Mouse (Mus musculus) CH12.LX (cell line): ENCODE data around the gene Zfhx3. TPM values are rescaled to one million over a fixed set of nuclear protein-coding genes. Genes with fewer than 3 reads are reported as not detected.

Source experiments
- DNase-seq: peaks from one replicate; pipeline ENCODE4 v3.0.0-alpha.2; 2013; ENCODE audit errors: extremely low read depth
- H3K27ac ChIP-seq: 2 replicates; pipeline ENCODE4 v1.5.1; 2012; ENCODE audit warnings: low read depth, mild to moderate bottlenecking, control low read depth, moderate library complexity; ENCODE audit not compliant: insufficient read depth
- H3K27me3 ChIP-seq: replicated peaks from 2 replicates; pipeline ENCODE3; 2012; ENCODE audit warnings: inconsistent platforms
- H3K36me3 ChIP-seq, 2 experiments: replicated peaks in 1 of 2; 2 replicates each; pipeline versions ENCODE3 to v1.6.1; 2012; ENCODE audit warnings: inconsistent platforms in 1 of 2, low read length in 1 of 2, mild to moderate bottlenecking in 1 of 2, mixed read lengths in 1 of 2, moderate library complexity in 1 of 2; ENCODE audit not compliant: control insufficient read depth in 1 of 2, insufficient read depth in 1 of 2
- H3K4me1 ChIP-seq, 2 experiments: 2 replicates each; pipeline ENCODE4 v1.6.1; 2012; ENCODE audit warnings: inconsistent platforms in 1 of 2, moderate library complexity in 1 of 2; ENCODE audit not compliant: insufficient read depth in 2 of 2, control insufficient read depth in 1 of 2
- H3K4me2 ChIP-seq: 2 replicates; pipeline ENCODE4 v1.6.1; 2012; ENCODE audit warnings: low read depth, mild to moderate bottlenecking, control low read depth; ENCODE audit not compliant: poor library complexity, insufficient read depth, severe bottlenecking
- H3K4me3 ChIP-seq, 3 experiments: fragments of 150-350 bp in 1 of 3; sonication (generic) in 1 of 3; replicated peaks in 1 of 3; 2 replicates each; pipeline versions ENCODE3 to v1.5.1; 2011 to 2012; ENCODE audit warnings: low read depth in 2 of 3, low read length in 2 of 3, mild to moderate bottlenecking in 2 of 3, moderate library complexity in 2 of 3, control low read depth in 1 of 3, improper control_type of control experiment in 1 of 3, inconsistent platforms in 1 of 3, mixed read lengths in 1 of 3; ENCODE audit not compliant: poor library complexity in 1 of 3
- H3K79me2 ChIP-seq: replicated peaks from 2 replicates; pipeline ENCODE4 v1.6.1; 2012; ENCODE audit warnings: mild to moderate bottlenecking, moderate library complexity; ENCODE audit not compliant: control insufficient read depth, poor library complexity, insufficient read depth, severe bottlenecking; ENCODE audit errors: extremely low read depth
- H3K9ac ChIP-seq: 2 replicates; pipeline ENCODE4 v1.6.1; 2012; ENCODE audit warnings: low read depth, mild to moderate bottlenecking, control low read depth, moderate library complexity; ENCODE audit not compliant: insufficient read depth
- H3K9me3 ChIP-seq: replicated peaks from 2 replicates; pipeline ENCODE3; 2012; ENCODE audit warnings: low read length, inconsistent platforms, mixed read lengths
- CHD2 ChIP-seq: IDR thresholded peaks from 2 replicates; pipeline ENCODE4 v1.6.1; 2011; ENCODE audit warnings: low read length, improper control_type of control experiment
- CTCF ChIP-seq, 2 experiments: IDR thresholded peaks in 1 of 2; conservative IDR thresholded peaks in 1 of 2; 2 replicates each; pipeline ENCODE4 v1.5.1; 2011 to 2012; ENCODE audit warnings: low read depth in 2 of 2, low read length in 2 of 2, improper control_type of control experiment in 1 of 2, inconsistent platforms in 1 of 2, mild to moderate bottlenecking in 1 of 2, moderate library complexity in 1 of 2
- HCFC1 ChIP-seq: IDR thresholded peaks from 2 replicates; pipeline ENCODE4 v1.6.1; 2012; ENCODE audit warnings: low read depth, mild to moderate bottlenecking, inconsistent platforms, low read length, improper control_type of control experiment
- IRF4 ChIP-seq: IDR thresholded peaks from 2 replicates; pipeline ENCODE4 v1.6.1; 2014; ENCODE audit warnings: low read depth, mild to moderate bottlenecking, inconsistent platforms, low read length, improper control_type of control experiment
- KAT2A ChIP-seq: IDR thresholded peaks from 2 replicates; pipeline ENCODE4 v1.6.1; 2012; ENCODE audit warnings: low read length, improper control_type of control experiment, inconsistent platforms; ENCODE audit not compliant: insufficient replicate concordance
- MAX ChIP-seq: IDR thresholded peaks from 2 replicates; pipeline ENCODE4 v1.6.1; 2011; ENCODE audit warnings: low read length, improper control_type of control experiment
- MEF2A ChIP-seq: IDR thresholded peaks from 2 replicates; pipeline ENCODE4 v1.6.1; 2014; ENCODE audit warnings: low read depth, mild to moderate bottlenecking, inconsistent platforms, low read length, improper control_type of control experiment, borderline replicate concordance
- NELFE ChIP-seq: IDR thresholded peaks from 2 replicates; pipeline ENCODE4 v1.6.1; 2011; ENCODE audit warnings: low read depth, low read length, improper control_type of control experiment
- NRF1 ChIP-seq: IDR thresholded peaks from 2 replicates; pipeline ENCODE4 v1.6.1; 2014; ENCODE audit warnings: low read depth, mild to moderate bottlenecking, inconsistent platforms, low read length, improper control_type of control experiment, moderate library complexity
- PAX5 ChIP-seq: IDR thresholded peaks from 2 replicates; pipeline ENCODE4 v1.6.1; 2012; ENCODE audit warnings: low read length, inconsistent platforms, mixed read lengths
- POLR2A ChIP-seq: IDR thresholded peaks from 2 replicates; pipeline ENCODE4 v1.6.1; 2011; ENCODE audit warnings: low read depth, mild to moderate bottlenecking, improper control_type of control experiment, low read length
- RCOR1 ChIP-seq: conservative IDR thresholded peaks from 2 replicates; pipeline ENCODE4 v1.6.1; 2012; ENCODE audit warnings: low read depth, mild to moderate bottlenecking, inconsistent platforms, low read length, improper control_type of control experiment
- SIN3A ChIP-seq: IDR thresholded peaks from 2 replicates; pipeline ENCODE4 v1.6.1; 2012; ENCODE audit warnings: low read length, improper control_type of control experiment, inconsistent platforms
- SMC3 ChIP-seq: IDR thresholded peaks from 2 replicates; pipeline ENCODE4 v1.6.1; 2011; ENCODE audit warnings: low read depth, low read length, improper control_type of control experiment
- TBP ChIP-seq: conservative IDR thresholded peaks from 2 replicates; pipeline ENCODE4 v1.6.1; 2011; ENCODE audit warnings: low read depth, low read length, improper control_type of control experiment
- UBTF ChIP-seq: IDR thresholded peaks from 2 replicates; pipeline ENCODE4 v1.6.1; 2012; ENCODE audit warnings: low read depth, mild to moderate bottlenecking, inconsistent platforms, low read length, improper control_type of control experiment, moderate library complexity
- ZC3H11A ChIP-seq: IDR thresholded peaks from 2 replicates; pipeline ENCODE4 v1.6.1; 2012; ENCODE audit warnings: low read depth, mild to moderate bottlenecking, inconsistent platforms, low read length, improper control_type of control experiment
- ZMIZ1 ChIP-seq: IDR thresholded peaks from 2 replicates; pipeline ENCODE4 v1.6.1; 2012; ENCODE audit warnings: low read depth, mild to moderate bottlenecking, inconsistent platforms, low read length, improper control_type of control experiment
- dilution Hi-C: fragments of 300-500 bp; cut with MboI; formaldehyde crosslinking; loops from 2 replicates; pipeline ENCODE4 v1.14.3; 2020; ENCODE audit warnings: low sequenced_read_pairs; ENCODE audit not compliant: extremely low pct_unique_long_range_greater_than_20kb, extremely low pct_ligation_motif_present
- in situ Hi-C: fragments of 300-500 bp; cut with MboI; formaldehyde crosslinking; loops from 3 replicates; pipeline ENCODE4 v1.14.3; 2019; ENCODE audit warnings: low sequenced_read_pairs, low pct_ligation_motif_present, low pct_unique_long_range_greater_than_20kb, mixed read lengths
- polyA plus RNA-seq: library from polyadenylated mRNA; unstranded; fragments of >175 nt; gene quantifications from 2 replicates; pipeline ENCODE4 v1.2.1, GENCODE M21; 2012; ENCODE audit warnings: low read depth; ENCODE audit not compliant: insufficient read length
- total RNA-seq, 2 experiments: library from RNA; depleted of rRNA; stranded (reverse); fragments of 300-350 nt in 1 of 2; fragments of >200 nt in 1 of 2; gene quantifications; 2 replicates each; pipeline ENCODE4 v1.2.3; 2012 to 2014

Gene Zfhx3
- total and polyA plus RNA-seq, 3 experiments: 0.05 to 0.76 (median 0.68) TPM

DNA sequence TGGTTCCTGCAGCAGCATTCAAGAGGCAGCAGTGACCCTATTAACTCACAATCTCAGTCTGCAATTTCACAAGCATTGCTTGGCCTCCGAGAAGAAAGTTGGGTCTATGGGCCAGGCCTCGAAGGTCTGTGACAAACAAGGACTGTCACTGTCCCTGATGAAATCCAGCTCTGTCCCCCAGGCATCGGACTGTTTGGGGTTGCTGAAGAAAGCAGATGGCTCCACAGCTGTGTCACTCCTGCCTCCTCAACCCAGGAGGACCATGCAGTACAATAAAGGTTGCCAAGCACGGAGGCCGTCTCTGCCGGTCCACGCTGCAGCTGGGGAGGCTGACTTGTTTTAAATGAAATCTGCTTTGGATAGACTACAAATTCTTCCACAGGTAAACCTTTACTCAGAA lies 1020.1 kb downstream of the Zfhx3 start:
- no peaks in the 10 kb centered on the region for H3K36me3 ChIP-seq
- DNase-seq: no peak
- no peaks in the 10 kb centered on the region for H3K4me1 ChIP-seq
- H3K4me2 ChIP-seq: no peak overlapping the region
- no peak for TF ChIP-seq PAX5
- no peak for TF ChIP-seq KAT2A
- no peak for TF ChIP-seq NELFE
- TF ChIP-seq TBP: no peak
- TF ChIP-seq CTCF (conservative IDR thresholded peaks at IDR 0.05 in 1 of 2, IDR thresholded peaks at IDR 0.05 in 1 of 2; ENCODE audit: low read depth in 2 of 2, low read length in 2 of 2): no peak
- no peak for TF ChIP-seq UBTF
- no peak for TF ChIP-seq HCFC1
- no peak for TF ChIP-seq MAX
- no peak for TF ChIP-seq SIN3A
- no peak for TF ChIP-seq ZC3H11A
- TF ChIP-seq NRF1: no peak
- TF ChIP-seq CHD2: no peak
- TF ChIP-seq ZMIZ1: no peak
- no peak for TF ChIP-seq RCOR1
- TF ChIP-seq MEF2A: no peak
- no peak for TF ChIP-seq IRF4
- no peak for TF ChIP-seq POLR2A
- H3K79me2 ChIP-seq: no peaks in the 10 kb centered on the region
- no peaks in the 10 kb centered on the region for H3K9me3 ChIP-seq
- H3K27ac ChIP-seq: no peak overlapping the region
- H3K9ac ChIP-seq: no peak overlapping the region
- no peaks in the 10 kb centered on the region for H3K27me3 ChIP-seq
- no peak overlapping the region for H3K4me3 ChIP-seq
- dilution Hi-C loops: no loop called here
- in situ Hi-C loops: no loop called here

DNA sequence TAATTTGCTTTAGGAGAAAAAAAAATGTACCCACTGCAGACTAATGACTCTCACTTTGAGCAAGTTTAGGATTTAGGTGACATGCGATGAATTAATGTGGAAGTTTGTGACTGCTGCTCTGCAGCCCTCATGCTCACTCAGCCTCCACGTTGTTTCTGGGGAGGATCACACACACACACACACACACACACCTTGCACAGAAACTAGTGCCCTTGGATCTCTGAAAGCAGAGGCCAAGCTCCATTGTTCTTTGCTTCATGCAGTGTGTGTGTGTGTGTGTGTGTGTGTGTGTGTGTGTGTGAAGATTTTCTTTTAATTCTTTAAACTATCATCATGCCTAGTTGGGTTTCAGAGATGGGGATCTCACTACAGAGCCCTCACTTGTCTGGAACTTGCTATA lies 1020.7 kb downstream of the Zfhx3 start:
- Histone ChIP-seq H3K27me3 (no peaks in the 10 kb centered on the region), H3K36me3 (no peaks in the 10 kb centered on the region), H3K9ac (no peak overlapping the region), H3K79me2 (no peaks in the 10 kb centered on the region), H3K4me1 (no peaks in the 10 kb centered on the region), H3K4me3 (no peak overlapping the region), H3K9me3 (no peaks in the 10 kb centered on the region), H3K27ac (no peak overlapping the region), H3K4me2 (no peak overlapping the region)
- in situ Hi-C loops: no loop called here
- DNase-seq: no peak
- TF ChIP-seq MEF2A: no peak
- no peak for TF ChIP-seq SIN3A
- no peak for TF ChIP-seq UBTF
- TF ChIP-seq KAT2A: no peak
- TF ChIP-seq CTCF (conservative IDR thresholded peaks at IDR 0.05 in 1 of 2, IDR thresholded peaks at IDR 0.05 in 1 of 2; ENCODE audit: low read depth in 2 of 2, low read length in 2 of 2): no peak
- no peak for TF ChIP-seq SMC3
- dilution Hi-C loops: no loop called here
